Mouse (Mus musculus): ENCODE data around the gene Ivns1abp. TPM values are rescaled to one million over a fixed set of nuclear protein-coding genes. Genes with fewer than 3 reads are reported as not detected.
"Not testable (repeated sequence)": the region's sequence is repeated elsewhere in the genome, so short reads cannot be mapped to it uniquely, and the experiment has no call there.

The Ivns1abp gene
- polyA plus RNA-seq, 1 experiment from 2014 or later, result 354 TPM

DNA sequence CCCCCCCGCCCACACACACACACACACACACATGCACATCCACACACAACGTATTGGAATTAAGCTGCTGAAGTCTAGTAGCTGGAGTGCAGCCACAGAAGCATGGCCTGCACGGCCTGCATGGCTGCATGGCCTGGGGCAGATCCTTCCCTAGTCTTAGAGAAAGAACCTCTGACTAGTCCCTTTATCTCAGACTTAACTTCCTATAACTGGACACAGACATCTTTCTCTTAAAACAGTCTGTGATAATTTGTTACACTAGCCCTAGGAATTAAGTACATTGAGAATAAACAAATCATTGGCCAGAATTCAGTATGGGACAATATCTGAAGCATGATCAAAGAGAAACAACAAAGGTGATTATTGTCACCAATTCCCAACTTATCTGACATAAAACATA is 2.0 kb upstream of the Ivns1abp start:
- no peak overlapping the region for H3K27ac ChIP-seq
- no peak overlapping the region for H3K4me2 ChIP-seq
- H3K36me3 ChIP-seq, result no peaks in the 10 kb centered on the region
- 61% methylated on average over 3 of the region's 3 CpGs for WGBS
- H3K9ac ChIP-seq (replicated peaks), result no peak overlapping the region
- no peaks in the 10 kb centered on the region for H3K27me3 ChIP-seq
- H3K9me3 ChIP-seq, result no peaks in the 10 kb centered on the region
- H3K4me1 ChIP-seq (replicated peaks), result peaks cover 27% of the 10 kb centered on the region
- no peak overlapping the region for H3K4me3 ChIP-seq (replicated peaks)
- no peak for ATAC-seq (ENCODE audit: insufficient number of reproducible peaks, insufficient read depth, low FRiP score, low TSS enrichment, low read depth)

DNA sequence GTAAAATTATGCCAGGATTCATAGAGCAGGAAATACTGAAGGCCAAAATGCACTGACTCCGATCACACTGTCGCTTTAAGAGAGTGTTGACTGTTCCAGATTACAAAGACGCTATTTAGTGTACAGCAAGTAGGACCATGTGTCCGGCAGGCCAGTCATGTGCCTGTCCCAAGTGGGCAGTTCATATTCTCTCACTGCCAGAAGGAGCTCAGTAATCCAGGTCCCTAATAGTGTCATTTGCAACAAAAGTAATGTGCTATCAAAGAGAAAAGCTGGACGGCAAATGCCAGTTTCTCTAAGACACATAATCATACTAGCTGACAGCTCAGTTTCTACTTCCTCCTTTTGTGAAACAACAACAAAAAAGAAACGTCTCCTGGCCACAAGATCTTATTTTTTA is 1.3 kb upstream of the Ivns1abp start:
- no peak for ATAC-seq (ENCODE audit: insufficient number of reproducible peaks, insufficient read depth, low FRiP score, low TSS enrichment, low read depth)
- Histone ChIP-seq H3K9me3 (no peaks in the 10 kb centered on the region), H3K4me3 (replicated peaks) (no peak overlapping the region), H3K27me3 (no peaks in the 10 kb centered on the region), H3K4me2 (peak overlapping the region; percentile 68), H3K27ac (0 out of 2 replicates have a peak overlapping the region, but pooled peaks have one; percentile 12), H3K36me3 (no peaks in the 10 kb centered on the region), H3K9ac (replicated peaks) (no peak overlapping the region), H3K4me1 (replicated peaks) (peaks cover 27% of the 10 kb centered on the region)
- WGBS, result 35% methylated on average over 6 of the region's 6 CpGs

DNA sequence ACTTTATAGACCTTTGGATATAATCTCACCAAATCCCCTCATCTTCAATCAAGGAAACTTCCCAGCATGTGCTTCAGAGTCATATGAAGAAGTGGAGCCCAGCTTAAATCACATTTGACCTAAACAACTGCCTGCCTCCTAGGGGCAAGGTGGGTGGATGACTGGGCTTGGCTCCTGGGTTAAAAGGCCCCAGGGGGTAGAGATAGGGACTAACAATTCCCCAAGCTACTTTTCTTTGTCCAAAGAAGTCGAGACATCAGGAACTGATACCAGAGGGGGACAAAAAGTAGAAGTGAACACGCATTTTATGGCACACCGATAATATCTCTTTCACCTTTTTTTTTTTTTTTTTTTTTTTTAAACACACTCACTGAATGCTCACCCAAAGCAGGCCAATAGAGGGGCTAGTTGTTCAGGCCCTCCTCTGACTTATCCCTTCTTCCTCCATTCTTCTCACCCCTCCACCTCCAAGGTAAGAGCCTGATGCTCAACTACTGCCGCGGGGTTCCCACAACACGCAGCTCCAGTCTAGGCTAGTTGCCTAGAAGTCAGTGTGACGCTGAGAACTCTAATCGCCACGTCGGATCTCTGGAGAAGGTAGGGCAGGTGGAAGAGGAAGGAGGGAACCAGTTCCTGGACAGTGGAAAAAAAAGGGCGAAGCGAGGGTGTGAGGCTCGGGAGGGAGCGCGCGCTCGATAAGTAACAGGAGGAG is 550 bp upstream of the Ivns1abp start:
- H3K4me2 ChIP-seq, result peak overlapping the region; percentile 68
- no peaks in the 10 kb centered on the region; the same call in 1 of the 2 replicates for H3K36me3 ChIP-seq
- H3K4me3 ChIP-seq (replicated peaks), result peak overlapping the region; percentile 97
- H3K4me1 ChIP-seq (replicated peaks), result peaks cover 32% of the 10 kb centered on the region
- peak overlapping the region; percentile 98 for H3K9ac ChIP-seq (replicated peaks)
- WGBS, result under 1% methylated on average over 17 of the region's 17 CpGs
- H3K27ac ChIP-seq, result peak overlapping the region; percentile 67; the same call in 1 of the 2 replicates
- no peaks in the 10 kb centered on the region for H3K27me3 ChIP-seq
- ATAC-seq (ENCODE audit: insufficient number of reproducible peaks, insufficient read depth, low FRiP score, low TSS enrichment, low read depth), result no peak
- no peaks in the 10 kb centered on the region for H3K9me3 ChIP-seq

DNA sequence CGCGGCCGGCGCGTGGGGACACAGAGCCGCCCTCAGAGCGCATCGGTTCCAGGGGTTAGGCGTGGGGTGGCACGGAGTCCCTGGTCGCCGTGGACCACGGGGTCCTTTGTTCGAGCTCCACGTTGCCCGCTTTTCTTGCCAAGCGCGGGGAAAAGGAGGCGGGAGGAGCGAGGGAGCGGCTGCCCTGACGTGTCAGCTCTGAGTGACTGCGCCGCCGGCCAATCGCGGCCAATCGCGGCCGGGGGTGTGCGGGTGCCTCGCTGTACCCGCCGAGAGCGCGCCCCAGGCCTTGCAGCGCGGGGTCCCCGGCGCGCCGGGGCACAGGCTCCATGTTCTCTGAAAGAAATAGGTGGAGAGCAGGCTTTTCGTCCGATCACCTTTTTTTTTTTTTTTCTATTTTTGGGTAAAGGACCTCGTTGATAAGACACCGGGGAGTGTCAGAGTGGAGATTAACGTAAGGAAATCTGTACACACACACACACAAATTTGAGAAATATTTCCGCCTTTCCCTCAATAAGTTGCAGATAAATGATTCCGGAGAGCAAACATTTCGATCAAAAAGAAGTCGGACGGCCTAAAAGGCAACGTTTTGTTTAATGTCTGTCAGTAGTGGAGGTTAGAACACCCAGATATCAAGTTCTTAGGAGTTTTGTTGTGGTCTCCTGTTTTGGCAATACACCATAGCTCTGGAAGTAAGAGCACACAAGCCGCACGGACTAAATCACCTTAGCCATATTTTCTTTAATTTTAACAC is 1.0 kb downstream of the Ivns1abp start:
- H3K27ac ChIP-seq, result peak overlapping the region; percentile 95
- under 1% methylated on average over 55 of the region's 55 CpGs for WGBS
- peaks cover 11% of the 10 kb centered on the region for H3K36me3 ChIP-seq
- H3K9ac ChIP-seq (replicated peaks), result peak overlapping the region; percentile 98
- peak; percentile 80 for ATAC-seq (ENCODE audit: insufficient number of reproducible peaks, insufficient read depth, low FRiP score, low TSS enrichment, low read depth)
- no peaks in the 10 kb centered on the region for H3K27me3 ChIP-seq
- H3K4me1 ChIP-seq (replicated peaks), result peaks cover 33% of the 10 kb centered on the region
- H3K9me3 ChIP-seq, result no peaks in the 10 kb centered on the region
- H3K4me2 ChIP-seq, result peak overlapping the region; percentile 68
- peak overlapping the region; percentile 97 for H3K4me3 ChIP-seq (replicated peaks)

DNA sequence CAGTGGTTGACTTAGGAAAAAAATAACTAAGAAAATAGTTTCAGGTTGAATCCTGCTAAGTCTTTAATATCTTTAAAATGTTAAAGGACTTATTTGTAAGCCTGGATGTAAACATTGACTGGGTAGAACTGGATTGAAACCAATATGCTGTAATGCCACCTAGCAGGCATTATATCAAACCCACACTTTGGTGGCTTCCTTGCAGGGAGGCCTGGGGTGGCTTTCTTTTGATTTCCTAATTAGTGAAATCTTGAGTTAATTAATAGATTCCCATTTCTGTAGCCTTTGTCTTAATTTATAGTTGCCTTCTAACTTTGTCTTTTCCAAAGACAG is 1.6 kb downstream of the Ivns1abp start:
- Histone ChIP-seq H3K4me3 (replicated peaks) (peak overlapping the region; percentile 97), H3K27ac (peak overlapping the region; percentile 95; the same call in 1 of the 2 replicates), H3K4me2 (peak overlapping the region; percentile 68), H3K4me1 (replicated peaks) (peaks cover 33% of the 10 kb centered on the region), H3K9me3 (no peaks in the 10 kb centered on the region), H3K36me3 (peaks cover 16% of the 10 kb centered on the region), H3K27me3 (no peaks in the 10 kb centered on the region), H3K9ac (replicated peaks) (peak overlapping the region; percentile 98)
- no peak for ATAC-seq (ENCODE audit: insufficient number of reproducible peaks, insufficient read depth, low FRiP score, low TSS enrichment, low read depth)

DNA sequence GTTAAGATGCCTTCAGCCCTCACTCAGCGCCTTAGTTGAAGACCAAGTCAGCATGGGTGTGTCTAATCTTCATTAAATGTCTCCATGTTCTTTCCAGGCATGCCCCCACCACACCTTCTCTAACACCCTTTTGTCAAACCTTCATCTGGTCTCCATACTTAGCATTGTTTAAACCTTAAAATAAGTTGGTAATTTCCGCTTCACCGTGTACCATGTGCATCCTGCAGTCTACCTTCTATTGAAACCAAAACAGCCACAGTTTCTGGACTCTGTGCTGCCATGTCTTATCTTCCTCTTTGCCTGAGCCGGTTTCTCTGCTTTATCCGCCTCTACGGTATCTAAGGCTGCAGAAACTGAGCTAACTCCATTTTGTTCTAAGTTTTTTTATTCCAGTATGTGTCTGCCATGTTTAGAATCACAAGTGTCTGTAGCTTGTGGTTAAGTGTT is 2.4 kb downstream of the Ivns1abp start:
- Histone ChIP-seq H3K9me3 (no peaks in the 10 kb centered on the region), H3K4me1 (replicated peaks) (peaks cover 33% of the 10 kb centered on the region), H3K27me3 (no peaks in the 10 kb centered on the region), H3K36me3 (peaks cover 23% of the 10 kb centered on the region), H3K4me2 (peak overlapping the region; percentile 68), H3K4me3 (replicated peaks) (peak overlapping the region; percentile 97), H3K27ac (no peak overlapping the region), H3K9ac (replicated peaks) (peak overlapping the region; percentile 98)
- ATAC-seq (ENCODE audit: insufficient number of reproducible peaks, insufficient read depth, low FRiP score, low TSS enrichment, low read depth), result no peak
- 63% methylated on average over 6 of the region's 6 CpGs for WGBS

DNA sequence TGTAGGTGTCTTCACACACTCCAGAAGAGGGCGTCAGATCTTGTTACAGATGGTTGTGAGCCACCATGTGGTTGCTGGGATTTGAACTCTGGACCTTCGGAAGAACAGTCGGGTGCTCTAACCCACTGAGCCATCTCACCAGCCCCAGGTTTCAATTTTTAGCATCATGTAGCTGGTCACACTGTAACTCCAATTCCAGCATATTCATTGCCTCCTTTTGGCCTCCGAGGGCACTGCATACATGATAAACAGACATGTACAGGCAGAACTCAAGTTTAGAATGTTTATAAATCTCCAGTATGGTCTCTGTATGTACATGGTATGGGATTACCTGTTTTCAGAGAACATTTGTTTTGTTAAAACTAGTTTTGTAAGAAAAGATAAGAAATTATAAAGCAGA is 4.0 kb downstream of the Ivns1abp start:
- H3K4me3 ChIP-seq (replicated peaks); H3K27ac ChIP-seq; H3K27me3 ChIP-seq; ATAC-seq (ENCODE audit: insufficient number of reproducible peaks, insufficient read depth, low FRiP score, low TSS enrichment, low read depth); H3K9me3 ChIP-seq; H3K9ac ChIP-seq (replicated peaks); H3K4me2 ChIP-seq: not testable (repeated sequence)
- Histone ChIP-seq H3K36me3 (peaks cover 39% of the 10 kb centered on the region), H3K4me1 (replicated peaks) (peaks cover 28% of the 10 kb centered on the region)
- WGBS, result 87% methylated on average over 4 of the region's 4 CpGs

DNA sequence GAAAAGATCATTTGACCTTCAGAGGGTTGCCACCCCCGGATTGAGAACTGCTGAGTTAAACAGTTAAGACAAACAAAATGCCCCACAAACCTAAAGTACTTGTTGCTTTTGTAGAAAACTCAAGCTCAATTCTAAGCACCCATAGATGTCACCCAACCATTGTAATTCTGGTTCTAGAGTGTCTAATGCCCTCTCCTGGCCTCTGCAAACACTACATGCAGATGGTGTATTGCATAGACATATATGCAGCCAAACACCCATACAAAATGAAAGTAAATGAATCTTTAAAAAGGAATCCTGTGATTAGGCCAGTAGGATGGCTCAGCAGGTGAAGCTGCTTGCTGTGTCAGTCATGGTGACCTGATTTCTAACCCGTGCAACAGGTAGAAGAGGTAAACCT is 8.6 kb downstream of the Ivns1abp start:
- no peak overlapping the region for H3K4me2 ChIP-seq
- WGBS, result 89% methylated on average over 2 of the region's 2 CpGs
- ATAC-seq (ENCODE audit: insufficient number of reproducible peaks, insufficient read depth, low FRiP score, low TSS enrichment, low read depth), result no peak
- peaks cover 9% of the 10 kb centered on the region; the same call in 1 of the 2 replicates for H3K4me1 ChIP-seq (replicated peaks)
- H3K36me3 ChIP-seq, result peaks cover 83% of the 10 kb centered on the region
- no peak overlapping the region for H3K9ac ChIP-seq (replicated peaks)
- no peaks in the 10 kb centered on the region for H3K27me3 ChIP-seq
- no peak overlapping the region for H3K27ac ChIP-seq
- no peaks in the 10 kb centered on the region for H3K9me3 ChIP-seq
- no peak overlapping the region for H3K4me3 ChIP-seq (replicated peaks)

DNA sequence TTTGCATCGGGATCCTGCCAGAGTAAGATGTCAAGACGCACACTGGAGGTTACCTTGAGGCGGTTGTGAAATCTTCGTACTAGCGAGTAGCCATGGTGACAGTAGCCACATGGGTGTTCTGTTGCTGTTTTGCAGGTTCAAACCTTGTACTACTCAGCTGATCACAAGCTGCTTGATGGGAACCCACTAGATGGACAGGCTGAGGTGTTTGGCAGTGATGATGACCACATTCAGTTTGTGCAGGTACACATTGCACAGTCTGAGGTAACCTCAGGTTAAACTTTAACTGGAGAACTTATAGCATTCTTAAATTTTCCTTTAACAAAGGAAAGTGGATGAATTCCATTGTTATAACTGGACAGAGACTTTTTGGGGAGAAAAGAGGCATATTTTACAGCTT is 11.7 kb downstream of the Ivns1abp start:
- WGBS, result 98% methylated on average over 5 of the region's 5 CpGs
- Histone ChIP-seq H3K4me3 (replicated peaks) (no peak overlapping the region), H3K4me2 (no peak overlapping the region), H3K27me3 (no peaks in the 10 kb centered on the region), H3K36me3 (peaks cover 97% of the 10 kb centered on the region), H3K4me1 (replicated peaks) (no peaks in the 10 kb centered on the region), H3K9me3 (no peaks in the 10 kb centered on the region), H3K9ac (replicated peaks) (no peak overlapping the region), H3K27ac (no peak overlapping the region)
- ATAC-seq (ENCODE audit: insufficient number of reproducible peaks, insufficient read depth, low FRiP score, low TSS enrichment, low read depth), result no peak

DNA sequence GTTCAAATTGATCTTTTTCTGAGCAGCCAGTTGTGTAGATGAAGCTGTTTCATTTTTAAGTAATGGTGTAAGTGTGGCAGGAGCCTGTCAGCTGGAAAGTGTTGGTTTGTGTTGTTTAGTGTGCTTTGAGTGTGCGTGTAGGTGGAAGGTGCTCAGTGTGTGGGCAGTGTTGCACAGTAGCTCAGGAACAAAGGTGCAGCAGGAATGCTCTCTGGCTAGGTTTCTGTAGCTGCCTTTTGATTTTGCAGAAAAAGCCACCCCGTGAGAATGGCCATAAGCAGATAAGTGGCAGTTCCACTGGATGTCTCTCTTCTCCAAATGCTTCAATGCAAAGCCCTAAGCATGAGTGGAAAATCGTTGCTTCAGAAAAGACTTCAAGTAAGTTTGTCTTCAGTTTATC is 15.1 kb downstream of the Ivns1abp start:
- Histone ChIP-seq H3K4me3 (replicated peaks) (no peak overlapping the region), H3K36me3 (peaks cover 95% of the 10 kb centered on the region), H3K4me2 (no peak overlapping the region), H3K27ac (no peak overlapping the region), H3K9me3 (no peaks in the 10 kb centered on the region), H3K4me1 (replicated peaks) (no peaks in the 10 kb centered on the region), H3K27me3 (no peaks in the 10 kb centered on the region), H3K9ac (replicated peaks) (no peak overlapping the region)
- ATAC-seq (ENCODE audit: insufficient number of reproducible peaks, insufficient read depth, low FRiP score, low TSS enrichment, low read depth), result no peak
- WGBS, result 90% methylated on average over 3 of the region's 3 CpGs

DNA sequence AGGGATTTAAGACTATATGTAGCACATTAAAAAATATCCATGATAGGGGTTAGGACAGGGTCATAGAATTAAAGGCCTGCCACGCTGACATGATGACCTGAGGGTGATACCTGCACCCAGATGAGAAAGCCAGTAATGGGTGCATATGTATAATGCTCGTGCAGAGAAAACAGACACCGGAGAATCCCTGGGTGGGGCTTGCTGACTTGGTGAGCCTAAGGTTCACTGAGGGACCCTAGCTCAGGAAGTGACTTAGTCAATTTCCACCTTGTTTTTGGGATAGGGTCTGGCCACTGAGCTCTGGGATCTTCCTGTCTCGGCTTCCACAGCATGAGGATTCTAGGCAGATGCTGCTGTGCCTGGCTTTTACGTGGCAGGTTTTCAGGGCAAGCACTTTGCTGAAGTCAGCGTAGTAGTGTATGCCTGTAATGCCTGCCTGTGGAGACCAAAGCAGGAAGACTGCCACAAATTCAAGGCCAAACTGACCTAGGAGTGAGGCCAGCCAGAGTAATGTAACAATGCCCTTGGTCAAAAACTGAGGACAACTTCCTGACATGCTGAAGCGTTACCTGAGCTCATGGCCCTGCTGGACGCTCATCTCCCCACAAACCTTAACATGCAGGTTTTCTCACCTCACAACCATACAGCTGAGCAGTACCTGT is 22.8 kb downstream of the Ivns1abp start:
- Histone ChIP-seq H3K4me3 (replicated peaks) (no peak overlapping the region), H3K4me2 (no peak overlapping the region), H3K27me3 (no peaks in the 10 kb centered on the region), H3K4me1 (replicated peaks) (no peaks in the 10 kb centered on the region), H3K27ac (no peak overlapping the region), H3K9ac (replicated peaks) (no peak overlapping the region), H3K36me3 (peaks cover 88% of the 10 kb centered on the region), H3K9me3 (no peaks in the 10 kb centered on the region)
- no peak for ATAC-seq (ENCODE audit: insufficient number of reproducible peaks, insufficient read depth, low FRiP score, low TSS enrichment, low read depth)
- 88% methylated on average over 8 of the region's 8 CpGs for WGBS

All from limb, embryonic 12.5 days (tissue).